Mouse (Mus musculus): ENCODE measurements around the gene Pars2. TPM values are rescaled to one million over a fixed set of nuclear protein-coding genes. Genes with fewer than 3 reads are reported as not detected.

Gene Pars2
- 1 to 10 TPM; 8.3 to 8.6 TPM for total RNA-seq (2021)
- long read RNA-seq, partial matches to known transcripts = 0 of 5 reads
- long read RNA-seq, other reads (novel, unspliced or antisense) = 2 of 5 reads

DNA sequence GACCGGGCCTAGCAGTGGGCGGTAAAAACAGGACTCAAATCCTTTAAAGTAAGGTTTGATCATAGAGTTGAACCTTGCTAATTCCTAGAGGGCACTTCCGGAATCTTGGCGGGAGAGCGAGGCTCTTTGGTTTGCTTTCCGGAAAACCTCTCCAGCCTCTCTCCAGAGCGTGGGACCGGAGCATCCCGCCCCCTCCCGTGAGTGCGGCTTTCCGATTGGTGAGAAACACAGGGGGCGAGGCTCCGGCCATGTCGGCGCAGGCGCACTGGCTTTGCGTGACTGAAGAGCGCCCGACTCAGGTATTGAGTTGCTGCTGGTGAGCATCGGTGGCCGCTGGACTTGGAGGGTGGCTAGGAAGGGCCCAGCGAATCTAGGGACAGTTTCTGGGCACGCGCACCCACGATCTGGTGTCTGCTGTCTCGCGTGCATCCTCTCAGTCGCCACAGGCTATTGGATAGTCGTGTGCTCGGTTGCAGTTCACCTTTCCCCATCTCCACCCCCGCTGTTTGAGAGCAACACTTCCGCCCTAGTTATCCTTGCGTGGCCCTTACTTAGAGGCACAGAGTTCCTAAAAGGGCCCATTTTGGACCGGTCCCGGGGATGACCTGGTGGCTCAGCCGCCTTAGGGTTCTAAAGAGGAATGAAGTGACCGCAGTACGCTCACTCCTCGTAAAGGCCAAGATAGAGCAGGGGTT, at the start of gene Pars2:
TSS of gene Pars2 (plus strand) at position 237 of the 695 bp plus-strand sequence.
- peak; percentile 96 to 99 for DNase-seq (ENCODE audit: low spot score in 2 of 2)

DNA sequence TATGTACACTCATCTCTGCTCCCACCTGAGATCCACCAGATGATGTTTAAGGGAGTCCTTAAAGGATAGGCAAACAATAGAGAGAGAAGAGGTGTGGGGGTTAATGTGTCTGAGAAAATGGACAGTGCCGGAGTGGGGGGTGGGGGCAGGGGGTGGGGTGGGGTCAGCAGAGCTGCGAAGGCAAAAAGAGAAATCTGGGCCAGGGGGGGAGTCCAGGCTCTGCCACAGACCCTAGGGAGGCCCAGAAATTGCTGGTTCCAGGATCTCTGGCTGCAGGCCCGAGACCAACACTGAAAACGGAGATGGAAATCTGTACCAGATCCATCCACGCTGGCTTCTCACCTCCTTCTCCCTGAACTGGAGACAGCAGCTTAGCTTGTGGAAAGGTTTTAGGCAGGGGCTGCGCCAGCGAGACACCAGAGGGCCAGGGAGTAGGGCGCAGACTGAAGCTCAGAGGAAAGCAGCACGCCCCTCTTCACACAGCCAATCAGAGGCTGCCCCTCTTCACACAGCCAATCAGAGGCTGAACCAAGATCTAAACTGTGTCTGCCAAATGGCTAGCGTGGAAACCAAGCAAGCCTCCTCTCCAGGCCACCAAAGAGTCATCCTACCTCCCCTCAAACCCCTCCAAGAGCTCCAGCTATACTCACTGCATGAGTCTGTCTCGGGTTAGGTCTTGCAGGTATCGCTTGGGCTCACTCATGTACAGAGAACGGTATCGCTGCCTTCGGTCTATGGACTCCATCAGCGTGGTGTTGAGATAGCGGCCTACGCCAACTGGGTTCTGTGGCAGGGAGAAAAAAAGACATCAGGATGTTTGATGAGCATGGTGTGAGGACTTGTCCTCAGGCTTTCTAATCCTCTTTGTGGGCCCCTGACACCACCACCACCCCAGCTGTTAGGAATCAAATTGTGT, 44.0 kb upstream of the Pars2 start:
- no peak for DNase-seq (ENCODE audit: low spot score in 2 of 2)

DNA sequence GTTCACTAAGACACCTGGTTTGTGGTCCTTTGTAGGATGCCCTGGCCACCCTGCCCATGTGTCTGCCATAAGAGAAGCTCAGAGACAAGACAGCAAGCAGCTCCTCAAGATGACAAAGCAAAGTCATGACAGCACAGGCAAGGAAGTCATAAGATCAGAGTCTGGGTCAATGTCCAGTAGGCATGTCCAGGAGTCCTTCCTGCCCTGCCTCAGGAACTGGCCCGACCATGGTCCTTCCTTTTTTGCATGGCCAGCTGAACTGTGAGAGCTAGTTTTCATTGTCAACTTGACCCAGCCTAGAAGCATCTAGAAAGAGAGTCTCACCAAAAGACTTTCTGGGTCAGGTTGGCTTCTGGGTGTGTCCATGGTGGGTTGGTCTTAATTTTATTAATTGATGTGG, 43.0 kb upstream of the Pars2 start:
- no peak for DNase-seq (ENCODE audit: low spot score in 2 of 2)

DNA sequence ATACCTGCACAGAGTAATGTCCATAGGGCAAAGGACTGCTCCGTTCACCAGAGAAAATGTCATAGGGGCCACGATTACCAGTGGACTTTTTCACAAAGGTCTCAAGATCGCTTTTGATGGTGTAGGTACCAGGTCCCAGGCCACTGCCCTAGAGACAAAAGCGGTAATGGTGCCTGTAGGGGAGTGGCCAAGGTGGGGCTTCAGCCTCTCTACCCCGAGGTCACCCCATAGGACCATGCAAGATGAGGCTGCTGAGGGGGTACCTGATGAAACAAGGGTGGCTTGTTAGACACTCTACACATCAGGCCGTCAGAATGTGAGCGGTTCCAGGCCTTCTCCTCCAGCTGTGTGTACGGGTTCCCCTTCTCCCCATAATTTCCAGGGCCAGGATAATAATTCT, 37.8 kb upstream of the Pars2 start:
- no peak for DNase-seq (ENCODE audit: low spot score in 2 of 2)

DNA sequence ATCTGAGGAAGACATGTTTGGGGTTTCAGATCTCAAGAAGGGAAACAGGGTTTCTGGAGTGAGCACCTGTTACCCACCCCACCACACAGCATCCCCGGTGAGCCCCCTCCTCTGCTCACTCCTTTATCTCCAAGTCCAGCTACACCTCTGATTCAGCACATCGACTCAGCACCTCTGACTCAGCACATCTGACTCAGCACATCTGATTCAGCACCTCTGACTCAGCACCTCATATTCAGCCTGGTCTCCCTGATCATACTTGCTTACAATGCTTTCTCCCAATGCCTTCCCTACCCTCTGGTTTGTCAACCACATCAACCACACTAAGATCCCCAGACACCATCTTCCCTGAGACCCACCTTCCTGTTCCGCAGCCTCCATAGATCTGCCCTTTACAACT, 37.3 kb upstream of the Pars2 start:
- DNase-seq (ENCODE audit: low spot score in 2 of 2) = no peak

DNA sequence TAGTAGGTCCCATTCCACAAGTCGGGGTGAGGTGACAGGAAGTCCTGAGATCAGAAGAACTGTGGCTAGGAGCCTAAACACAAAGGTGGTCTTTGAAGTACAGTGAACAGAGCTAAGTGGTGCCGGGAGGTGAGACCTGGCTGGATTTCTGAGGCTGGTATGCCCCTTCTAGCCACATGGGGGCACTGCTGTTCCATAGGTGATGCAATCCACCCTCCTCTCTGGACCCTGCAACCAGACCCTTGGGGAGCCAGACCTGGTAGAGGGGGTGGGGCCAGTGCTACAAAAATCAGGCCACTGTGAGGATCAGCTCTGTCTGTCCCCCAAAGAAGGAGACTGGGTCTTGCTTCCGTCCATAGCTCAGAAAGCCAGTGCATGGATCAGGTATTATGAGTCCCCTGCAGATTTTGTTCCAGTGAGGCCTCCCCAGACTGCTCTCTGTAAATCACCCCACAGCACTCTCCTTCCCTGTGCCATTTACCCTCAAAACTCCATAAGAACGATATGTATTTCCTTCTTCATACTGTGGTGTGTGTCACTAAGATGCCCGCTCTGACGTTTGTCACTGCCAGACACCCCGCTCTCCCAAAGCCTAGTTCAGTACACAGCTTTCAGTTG, 36.6 kb upstream of the Pars2 start:
- peak; percentile 85 to 88 for DNase-seq (ENCODE audit: low spot score in 2 of 2)

DNA sequence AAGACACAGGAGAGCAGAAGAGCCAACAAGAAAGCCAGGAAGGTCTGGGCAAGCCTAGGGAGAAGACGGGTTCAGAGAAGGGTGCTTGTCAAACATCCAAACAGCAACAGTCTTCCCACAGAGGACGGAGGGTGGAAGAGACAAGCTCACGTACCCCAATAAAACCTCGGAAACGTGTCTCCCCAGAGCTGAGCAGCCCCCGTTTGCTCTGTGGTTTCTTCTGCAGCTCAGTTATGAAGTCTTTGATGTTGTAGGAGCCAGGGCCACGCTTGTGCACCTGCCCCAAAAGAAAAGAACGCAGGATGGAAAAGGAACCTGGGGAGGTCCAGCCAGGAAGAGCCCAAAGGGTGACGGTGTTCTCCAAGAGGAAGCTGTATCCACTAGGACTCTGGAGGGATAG, 36.0 kb upstream of the Pars2 start:
- no peak for DNase-seq (ENCODE audit: low spot score in 2 of 2)

DNA sequence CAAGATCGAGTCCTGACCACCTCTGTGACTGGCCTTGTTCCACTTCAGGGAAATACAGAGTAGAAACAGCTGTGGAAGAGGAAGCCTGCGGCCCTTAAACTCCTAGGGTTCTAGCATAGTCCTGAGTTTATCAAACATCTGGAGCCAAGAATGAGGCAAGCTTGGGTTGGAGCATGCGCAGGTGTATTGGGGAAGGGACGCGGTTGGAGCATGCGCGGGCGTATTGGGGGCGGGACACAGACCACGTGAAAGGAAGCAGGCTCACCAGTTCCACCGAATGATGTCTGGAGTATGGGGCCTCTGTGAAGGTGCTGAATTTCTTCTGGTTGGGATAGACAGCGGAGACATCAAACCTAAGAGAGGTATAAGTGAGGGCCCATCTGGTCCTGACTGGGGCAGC, 35.2 kb upstream of the Pars2 start:
- no peak for DNase-seq (ENCODE audit: low spot score in 2 of 2)

DNA sequence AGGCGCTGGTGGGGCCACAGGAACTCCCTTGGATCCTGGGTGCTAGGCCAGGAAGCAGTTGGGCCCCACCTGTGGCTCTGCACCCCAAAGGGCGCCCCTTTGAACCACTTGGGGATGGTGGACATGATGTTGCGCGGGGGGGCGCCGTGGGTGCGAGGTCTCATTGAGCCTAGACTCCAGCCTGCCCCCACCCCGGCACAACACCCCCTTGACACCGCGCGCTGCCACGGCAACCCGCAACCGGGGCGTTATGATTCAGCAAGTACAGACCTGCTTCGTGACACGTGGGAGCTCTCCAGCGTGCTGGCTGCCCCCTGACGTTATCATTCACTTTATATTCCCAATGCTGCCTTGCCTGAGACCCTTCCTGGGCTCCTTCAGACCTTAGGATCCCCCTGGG, 33.8 kb upstream of the Pars2 start, which contains the start of gene Lexm:
TSS of gene Lexm (minus strand) at position 186 of the 400 bp plus-strand sequence.
- peak in 1 of 2 experiments; percentile 47 for DNase-seq (ENCODE audit: low spot score in 2 of 2)

DNA sequence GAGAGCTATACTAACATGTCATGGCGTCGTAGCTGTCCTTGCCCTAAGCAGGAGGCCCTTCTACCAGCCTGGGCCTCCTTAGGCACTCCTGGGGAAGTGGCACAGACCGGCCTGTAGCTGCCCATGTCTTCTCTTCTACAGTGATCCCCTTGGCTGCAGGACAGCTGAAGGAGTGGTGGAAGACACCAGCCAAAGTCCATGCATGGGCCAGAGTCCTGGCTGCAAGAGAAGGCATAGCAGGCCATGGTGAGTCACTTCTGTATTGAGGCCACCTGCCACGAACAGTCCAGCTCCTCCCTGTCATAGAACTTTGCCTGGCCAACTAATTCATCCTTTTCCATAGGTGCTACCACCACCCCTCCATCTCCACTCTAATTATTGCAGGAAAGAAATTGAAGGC, 32.0 kb upstream of the Pars2 start:
- no peak for DNase-seq (ENCODE audit: low spot score in 2 of 2)

DNA sequence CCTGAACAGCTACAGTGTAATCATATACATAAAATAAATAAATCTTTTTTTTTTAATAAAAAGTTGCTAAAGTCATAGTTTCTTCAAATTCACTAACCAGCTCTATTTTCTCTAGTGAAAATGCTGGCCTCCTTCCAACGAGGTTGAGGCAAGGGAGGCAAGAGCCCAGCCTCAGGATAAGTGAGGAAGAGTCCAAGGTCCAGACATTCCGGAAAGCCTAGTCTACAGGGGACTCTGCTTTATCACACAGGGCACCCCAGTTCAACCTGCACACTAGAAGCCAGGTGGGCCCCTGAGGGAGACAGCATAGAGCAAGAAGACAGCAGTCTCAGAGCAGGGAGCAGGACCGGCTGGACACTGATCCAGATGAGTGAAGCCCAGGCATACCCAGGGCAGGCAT, 29.4 kb upstream of the Pars2 start:
- DNase-seq (ENCODE audit: low spot score in 2 of 2) = no peak

DNA sequence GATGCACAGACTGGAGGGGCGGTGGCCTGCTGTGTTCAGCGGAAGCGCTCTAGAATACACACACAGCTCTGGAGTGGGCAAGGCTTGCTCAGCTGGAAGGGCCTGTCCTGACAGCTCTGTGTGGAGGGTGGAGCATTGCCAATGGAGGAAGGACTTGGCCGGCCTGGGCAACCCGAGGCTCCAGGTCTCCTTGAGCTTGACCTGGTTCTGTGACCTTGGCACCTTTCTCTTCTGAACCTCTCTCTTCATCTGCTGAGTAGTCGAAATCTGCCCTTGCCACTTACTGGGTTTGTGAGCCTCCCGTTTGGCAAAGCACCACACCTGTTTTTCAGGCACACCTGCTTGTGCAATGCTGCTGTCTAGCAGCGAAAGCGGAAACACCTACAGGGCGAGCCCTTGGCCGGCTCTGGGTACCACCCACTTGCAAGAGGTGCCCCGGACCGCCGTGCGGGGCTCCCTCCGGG, 28.8 kb upstream of the Pars2 start, which contains the start of gene Ttc22:
TSS of gene Ttc22 (plus strand) at position 403 of the 464 bp plus-strand sequence.
- DNase-seq (ENCODE audit: low spot score in 2 of 2) = no peak

DNA sequence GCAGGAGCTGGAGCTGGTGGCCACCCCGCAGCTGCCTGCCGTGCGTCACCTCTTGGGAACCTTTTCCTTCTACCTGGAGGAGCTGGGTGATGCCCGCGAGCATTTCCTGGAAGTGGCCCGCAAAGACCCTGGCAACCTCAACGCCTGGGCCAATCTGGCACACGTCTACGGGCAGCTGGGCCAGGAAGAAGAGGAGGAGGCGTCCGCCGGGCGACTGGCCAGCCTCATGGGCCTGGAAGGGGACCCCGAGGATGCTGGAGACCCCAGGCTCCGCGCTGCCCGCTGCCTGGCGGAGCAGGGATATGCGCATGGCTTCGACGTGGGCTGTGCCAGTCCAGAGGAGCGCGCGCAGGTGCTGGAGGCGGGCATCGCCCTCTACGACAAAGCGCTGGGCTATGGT, 28.2 kb upstream of the Pars2 start:
- no peak for DNase-seq (ENCODE audit: low spot score in 2 of 2)

DNA sequence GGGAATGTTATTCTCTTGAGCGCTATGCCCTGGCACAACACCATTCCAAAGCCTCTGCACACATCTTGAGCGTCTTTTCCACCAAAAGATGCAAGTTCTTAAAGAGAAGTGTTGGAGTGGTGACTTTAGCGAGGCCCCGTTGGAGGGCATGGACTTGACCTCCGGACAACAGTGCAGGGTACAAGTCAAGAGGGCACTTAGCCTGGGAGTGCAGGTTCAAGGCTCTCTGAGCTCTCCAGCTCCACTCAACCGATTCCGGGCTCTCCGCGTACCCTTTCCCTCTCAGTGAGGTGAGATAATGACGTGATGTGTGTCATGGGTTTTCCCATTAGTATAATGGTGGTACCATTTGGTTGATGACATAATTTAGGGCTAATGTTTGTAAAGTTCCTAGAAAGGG, 26.6 kb upstream of the Pars2 start:
- DNase-seq (ENCODE audit: low spot score in 2 of 2) = no peak

DNA sequence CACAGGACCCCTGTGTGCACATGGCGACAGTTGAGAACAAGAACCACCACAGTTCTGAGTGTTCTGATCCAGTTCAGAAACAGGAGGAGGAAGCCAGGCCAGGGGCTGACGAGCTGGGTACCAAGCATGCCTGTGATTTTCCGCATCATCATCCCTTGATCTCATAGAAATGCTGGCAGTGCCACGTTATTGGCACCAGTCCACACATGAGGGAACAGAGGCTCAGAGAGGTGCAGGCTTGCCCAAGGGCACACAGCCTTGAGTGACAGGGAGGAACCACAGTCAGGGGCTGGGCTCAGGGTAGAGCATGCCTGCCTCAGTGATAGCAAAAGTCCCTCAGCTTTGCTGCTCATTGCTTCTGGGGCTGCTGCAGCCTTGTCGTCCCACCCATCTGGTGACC, 23.1 kb upstream of the Pars2 start:
- no peak for DNase-seq (ENCODE audit: low spot score in 2 of 2)

DNA sequence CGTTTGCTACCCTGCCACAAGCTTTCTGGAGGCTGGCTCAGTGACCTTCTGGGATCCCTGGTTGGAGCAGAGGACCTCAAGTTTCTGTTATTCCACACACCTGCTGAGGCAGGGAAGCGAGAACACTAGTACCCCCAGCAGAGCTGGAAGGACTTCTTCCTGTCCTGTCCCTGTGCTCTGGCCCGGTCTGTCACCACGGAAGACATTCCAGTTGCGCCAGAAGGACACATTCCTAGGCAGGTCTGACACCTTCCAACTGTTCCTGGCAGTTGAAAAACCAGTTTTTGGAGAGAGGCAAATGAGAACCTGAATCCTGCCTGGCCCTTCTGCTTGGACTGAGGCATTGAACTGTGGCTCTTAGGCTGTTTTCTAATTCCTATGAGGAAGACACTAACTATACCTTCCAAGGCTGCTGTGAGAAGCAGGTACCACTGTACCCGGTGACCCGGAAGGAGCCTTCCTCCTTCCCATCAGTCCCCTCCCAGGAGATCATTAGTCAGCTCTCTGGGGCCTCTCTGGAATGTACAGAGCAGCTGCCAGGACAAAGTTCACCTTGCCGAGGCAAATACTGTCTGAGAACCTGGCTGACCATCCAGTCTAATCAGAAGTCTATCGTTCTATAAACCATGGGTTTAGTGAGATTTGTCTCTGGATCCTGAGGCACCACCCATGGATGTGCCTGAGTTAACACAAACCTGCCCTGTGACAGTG, 22.1 kb upstream of the Pars2 start:
- no peak for DNase-seq (ENCODE audit: low spot score in 2 of 2)

DNA sequence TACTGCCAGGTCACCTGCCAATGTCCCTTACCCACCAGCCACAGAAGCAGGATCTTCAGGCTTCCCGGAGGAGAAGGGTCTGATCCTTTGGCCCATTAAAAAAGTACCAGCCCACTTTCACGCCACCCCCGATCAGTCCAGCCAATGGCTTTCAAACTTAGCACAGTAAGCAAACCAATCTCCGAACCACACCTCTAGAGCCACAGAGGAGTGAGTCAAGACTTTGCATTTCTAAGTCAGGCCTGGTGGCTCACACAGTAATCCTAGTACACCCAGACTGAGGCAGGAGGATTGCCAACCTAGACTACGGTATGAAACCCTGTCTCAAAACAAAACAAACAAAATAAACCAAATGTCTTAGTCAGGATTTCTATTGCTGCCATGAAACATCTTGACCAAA, 21.5 kb upstream of the Pars2 start:
- no peak for DNase-seq (ENCODE audit: low spot score in 2 of 2)

DNA sequence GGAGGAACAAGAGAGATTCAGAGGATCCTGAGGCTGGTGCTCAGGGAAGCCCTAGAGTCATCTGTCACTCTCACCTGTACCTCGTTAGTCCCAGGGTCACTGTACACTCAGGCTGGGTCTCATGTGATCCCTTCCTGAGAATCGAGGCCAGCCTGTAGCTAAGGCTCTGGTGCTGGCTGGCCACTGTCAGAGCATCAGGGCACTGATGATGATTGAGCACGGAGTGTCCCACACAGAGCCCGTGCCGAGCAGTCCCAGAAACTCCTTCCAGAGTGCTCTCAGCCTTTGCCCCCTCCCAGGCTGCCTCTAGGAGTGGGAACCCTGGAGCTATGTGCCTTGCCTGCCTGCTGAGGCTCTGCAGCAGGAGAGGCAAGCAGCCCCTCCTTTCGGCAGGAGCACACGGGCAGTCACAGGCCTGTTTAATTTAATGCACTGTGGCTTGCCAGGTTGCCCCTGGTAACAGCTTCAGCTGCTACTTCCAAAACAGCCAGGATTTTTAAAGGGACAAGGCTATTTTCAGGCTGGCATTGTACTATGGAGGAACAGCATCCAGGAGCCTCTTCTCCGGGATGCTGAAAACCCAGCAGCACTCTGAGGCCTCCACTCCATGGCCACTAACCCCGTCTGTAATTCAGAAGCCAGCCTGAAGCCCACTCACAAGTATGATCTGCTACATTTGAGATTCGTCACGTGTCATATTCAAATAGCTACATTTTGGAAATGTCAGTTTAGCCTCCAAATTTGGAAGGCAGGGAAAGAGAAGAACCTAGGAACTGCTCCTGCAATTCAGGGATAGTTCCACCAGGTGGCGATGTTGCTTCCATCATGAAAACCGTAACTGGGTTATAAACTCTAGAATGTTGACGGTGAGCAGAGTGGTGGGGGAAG, 20.3 kb upstream of the Pars2 start:
- DNase-seq (ENCODE audit: low spot score in 2 of 2) = peak; percentile 91 to 93

DNA sequence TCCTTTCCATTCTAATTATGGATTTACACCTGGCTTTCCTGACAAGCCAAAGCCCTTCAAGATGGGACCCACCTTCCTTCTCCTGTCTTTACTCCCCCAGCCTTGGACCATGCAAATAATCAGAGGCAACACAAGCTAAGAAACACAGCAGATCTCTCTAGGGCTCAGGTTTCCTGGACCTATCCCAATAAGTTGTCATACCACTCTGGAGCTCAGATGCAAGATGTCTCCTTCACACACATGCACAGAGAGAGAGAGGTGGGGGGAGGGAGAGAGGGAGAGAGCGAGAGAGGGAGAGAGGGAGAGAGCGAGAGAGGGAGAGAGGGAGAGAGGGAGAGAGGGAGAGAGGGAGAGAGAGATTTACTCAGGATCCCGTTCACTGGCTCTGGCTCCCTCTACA, 18.6 kb upstream of the Pars2 start:
- DNase-seq (ENCODE audit: low spot score in 2 of 2) = no peak
